Mouse (Mus musculus) gonadal fat pad, adult 2 months (tissue): ENCODE results near the gene Gm14214. TPM values are rescaled to one million over a fixed set of nuclear protein-coding genes. Genes with fewer than 3 reads are reported as not detected.
A peak's percentile ranks its signal among the peaks of the same experiment; 100 is the strongest.

Experiments used
- DNase-seq: peaks from one replicate; pipeline ENCODE4 v3.0.0-alpha.2; 2012; ENCODE audit warnings: low read depth
- polyA plus RNA-seq: library from polyadenylated mRNA; depleted of rRNA; stranded (reverse); fragments of >200 nt; gene quantifications from 2 replicates; pipeline ENCODE4 v1.2.3, GENCODE M21; 2012; rRNA removed

The Gm14214 gene
- not detected in 2 replicates for polyA plus RNA-seq

DNA sequence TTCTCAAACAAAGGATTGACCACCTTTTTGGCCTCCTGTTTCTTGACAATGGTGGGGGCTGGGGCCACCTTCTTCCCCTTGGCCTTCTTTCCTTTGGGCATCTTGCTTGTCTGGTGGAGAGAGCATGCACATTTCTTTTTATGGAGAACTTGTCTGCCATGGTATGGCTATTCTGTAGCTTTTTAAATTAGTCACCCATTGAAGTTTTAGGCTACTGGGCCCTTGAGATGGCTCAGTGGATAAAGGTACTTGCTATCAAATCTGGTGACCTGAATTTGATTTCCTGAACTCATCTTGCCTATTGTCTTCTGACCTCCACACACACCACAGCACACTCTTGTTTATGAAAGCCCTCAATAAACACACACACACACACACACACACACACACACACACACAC is at the start of gene Gm14214:
Gene Gm14214 (minus strand): TSS at position 101 of the 400 bp plus-strand sequence.
- no peak for DNase-seq

DNA sequence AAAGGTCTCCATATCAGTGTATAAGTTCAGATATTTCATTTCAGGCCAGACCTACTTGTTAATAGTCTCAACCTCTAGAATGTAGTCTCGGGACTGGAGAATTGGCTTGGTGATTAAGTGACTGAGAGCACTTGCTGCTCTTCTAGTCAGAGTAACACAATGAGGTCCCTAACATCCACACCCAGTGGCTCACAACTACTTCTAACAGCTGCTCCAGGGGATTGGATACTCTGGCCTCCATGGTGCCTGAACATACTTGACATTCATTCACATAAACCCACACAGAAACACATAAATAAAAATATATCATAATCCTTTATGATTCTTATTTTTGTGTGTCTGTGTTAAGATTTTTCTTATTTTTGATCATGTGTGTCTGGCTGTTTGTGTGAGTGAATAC is 48.8 kb upstream of the Gm14214 start:
- DNase-seq: no peak

GRCm38 (mm10) chr2:154817788-154818187 is 48.0 kb upstream of the Gm14214 start:
- no peak for DNase-seq

DNA sequence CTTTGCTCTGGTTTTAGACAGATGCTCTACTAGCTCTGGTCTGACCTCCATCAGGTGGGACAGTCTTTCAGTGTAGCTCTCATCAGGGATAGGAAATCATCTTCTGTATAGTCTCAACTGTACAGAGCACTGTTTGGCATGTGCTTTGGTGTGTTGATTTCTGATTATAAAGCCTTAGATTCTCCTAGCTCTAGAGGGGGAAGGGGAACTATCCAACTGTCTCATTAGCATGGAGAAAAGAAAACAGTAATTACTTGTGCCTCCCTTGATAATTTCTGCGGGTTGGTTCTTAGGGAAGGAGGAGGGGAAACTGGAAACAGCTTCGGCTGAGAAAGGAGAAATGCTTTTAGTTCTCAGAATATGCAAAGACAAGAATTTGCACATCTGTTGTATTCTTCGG is 47.3 kb upstream of the Gm14214 start:
- no peak for DNase-seq

DNA sequence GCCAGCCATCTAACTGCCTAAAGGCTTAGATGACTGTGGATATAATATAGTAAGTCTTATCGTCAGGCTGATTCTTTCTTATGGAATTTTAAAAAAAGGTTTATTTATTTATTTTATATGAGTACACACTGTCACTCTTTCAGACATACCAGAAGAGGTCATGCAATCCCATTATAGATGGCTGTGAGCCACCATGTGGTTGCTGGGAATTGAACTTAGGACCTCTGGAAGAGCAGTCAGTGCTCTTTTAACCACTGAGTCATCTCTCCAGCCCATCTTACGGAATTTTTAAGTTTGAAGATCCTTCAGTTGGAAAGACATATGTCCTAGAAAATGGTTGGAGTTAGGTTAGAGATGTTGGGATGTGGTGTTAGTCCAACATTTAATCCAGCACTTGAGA is 43.6 kb upstream of the Gm14214 start:
- DNase-seq: no peak

GRCm38 (mm10) chr2:154810821-154811220 is 41.0 kb upstream of the Gm14214 start:
- DNase-seq: no peak

- no peak for DNase-seq
Observed at GRCm38 (mm10) chr2:154809107-154809762, 39.4 kb upstream of the Gm14214 start.

DNA sequence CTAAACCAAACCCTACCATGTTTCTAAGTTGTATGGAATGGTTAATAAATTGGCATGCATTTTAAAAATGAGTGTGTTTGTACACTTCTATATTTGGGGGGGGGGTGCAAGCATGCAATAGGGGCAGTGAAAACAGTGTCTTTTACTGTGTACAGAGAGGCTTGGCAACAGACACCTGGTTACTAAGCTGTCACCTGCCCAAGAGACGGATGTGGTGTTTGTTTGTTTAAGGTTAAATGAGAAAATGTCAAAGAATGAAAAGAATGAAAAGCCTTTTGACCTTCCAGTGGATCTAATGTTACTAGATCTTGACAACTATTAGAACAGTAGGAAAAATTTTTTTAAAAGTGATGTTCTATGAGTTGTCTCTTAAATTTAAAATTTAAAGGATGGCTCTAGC is 37.9 kb upstream of the Gm14214 start:
- DNase-seq: no peak

DNA sequence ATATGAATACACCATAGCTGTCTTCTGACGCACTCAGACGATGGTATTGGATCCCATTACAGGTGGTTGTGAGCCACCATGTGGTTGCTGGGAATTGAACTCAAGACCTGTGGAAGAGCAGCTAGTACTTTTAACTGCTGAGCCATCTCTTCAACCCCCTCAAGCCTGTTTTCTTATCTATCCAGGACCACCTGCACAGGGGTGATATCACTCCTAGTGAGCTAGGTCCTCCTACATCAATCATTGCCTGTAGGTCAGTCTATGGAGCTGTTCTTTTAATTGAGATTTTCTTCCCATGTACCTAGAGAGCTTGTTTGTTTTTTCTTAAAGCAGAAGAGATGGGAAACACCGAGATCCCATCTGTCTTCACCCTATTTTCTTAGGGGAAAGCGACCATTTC is 34.0 kb upstream of the Gm14214 start:
- DNase-seq: no peak

DNA sequence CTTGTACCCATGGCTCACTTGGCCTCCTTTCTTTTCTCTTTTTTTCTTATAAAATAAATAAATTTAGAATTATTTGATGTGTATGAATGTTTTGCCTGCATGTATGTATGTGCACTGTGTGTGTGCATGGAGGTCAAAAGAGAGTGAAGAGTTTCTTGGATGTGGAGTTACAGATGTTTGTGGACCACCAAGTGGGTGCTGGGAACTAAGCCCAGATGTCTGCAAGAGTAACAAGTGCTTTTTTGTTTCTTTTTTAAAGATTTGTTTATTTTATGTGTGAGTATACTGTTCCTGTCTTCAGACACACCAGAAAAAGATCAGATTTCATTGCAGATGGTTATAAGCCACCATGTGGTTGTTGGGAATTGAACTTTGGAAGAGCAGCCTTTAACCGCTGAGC is 33.5 kb upstream of the Gm14214 start:
- DNase-seq: no peak

GRCm38 (mm10) chr2:154791661-154792642 is 22.1 kb upstream of the Gm14214 start:
- DNase-seq: no peak

- DNase-seq: peak; percentile 55
Observed at GRCm38 (mm10) chr2:154790656-154791483, 21.0 kb upstream of the Gm14214 start, which contains the start of the genes Raly and a. Gene Raly, plus strand, starts transcription at chr2:154791096. Gene a, plus strand, starts transcription at chr2:154791402.

- DNase-seq: no peak
Observed at GRCm38 (mm10) chr2:154789977-154790655, 20.3 kb upstream of the Gm14214 start.

GRCm38 (mm10) chr2:154789381-154789780 is 19.6 kb upstream of the Gm14214 start:
- DNase-seq: no peak

- DNase-seq: no peak
Observed at GRCm38 (mm10) chr2:154786776-154787175, 16.9 kb upstream of the Gm14214 start.

DNA sequence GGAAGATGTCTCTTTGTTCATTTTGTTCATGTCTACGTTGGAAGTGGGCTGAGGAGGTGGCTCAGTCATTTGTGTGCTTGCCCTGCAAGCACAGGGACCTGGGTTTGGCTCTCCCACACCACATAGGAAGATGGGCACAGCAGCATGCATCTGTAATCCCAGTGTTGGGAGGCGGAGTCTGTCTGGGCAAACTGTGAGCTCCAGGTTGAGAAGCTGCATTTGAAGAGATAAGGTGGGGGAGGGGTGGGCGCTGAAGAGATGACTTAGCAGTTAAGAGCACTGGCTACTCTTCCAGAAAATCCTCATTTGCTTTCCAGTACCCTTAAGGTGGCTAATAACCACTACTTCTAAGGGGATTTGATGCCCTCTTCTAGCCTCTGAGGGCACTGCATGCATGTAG is 16.4 kb upstream of the Gm14214 start:
- DNase-seq: no peak

GRCm38 (mm10) chr2:154785284-154785683 is 15.5 kb upstream of the Gm14214 start:
- no peak for DNase-seq

DNA sequence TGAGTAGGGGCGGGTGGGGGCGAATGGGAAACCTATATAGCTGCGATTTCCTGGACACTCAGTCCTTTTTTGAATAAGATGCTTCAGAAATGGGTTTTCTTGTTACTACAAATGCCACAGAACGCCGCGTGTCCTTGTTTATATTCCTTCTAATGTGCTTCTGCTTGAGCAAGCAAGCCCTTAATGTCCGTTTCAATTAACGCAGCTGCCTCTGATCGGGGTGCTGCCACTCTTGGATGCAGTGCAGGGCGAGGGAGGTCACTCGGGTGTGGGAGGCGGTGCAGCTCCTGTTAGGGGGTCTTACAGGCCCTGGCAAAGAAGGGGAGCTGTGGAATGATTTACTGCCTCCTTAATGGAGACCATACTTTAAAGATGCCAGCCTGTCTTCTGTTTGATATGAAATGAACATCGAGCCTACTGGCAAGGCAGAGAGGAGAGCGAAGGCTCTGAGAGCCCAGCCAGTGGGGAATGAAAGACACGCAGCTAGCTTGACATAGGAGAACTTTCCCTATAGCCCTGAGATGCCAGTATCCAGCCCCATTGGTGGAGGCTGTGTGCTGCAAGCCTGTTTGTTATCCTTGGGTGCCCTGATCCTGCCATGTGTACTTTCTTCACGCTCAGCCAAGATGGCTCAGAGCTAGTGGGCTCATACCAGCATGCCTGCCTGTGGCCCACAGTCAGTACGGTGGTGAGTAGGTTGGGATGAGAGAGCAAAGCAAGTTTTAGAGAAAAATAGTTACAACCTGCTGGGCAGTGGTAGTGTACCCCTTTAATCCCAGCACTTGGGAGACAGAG is 13.2 kb upstream of the Gm14214 start:
- no peak for DNase-seq

DNA sequence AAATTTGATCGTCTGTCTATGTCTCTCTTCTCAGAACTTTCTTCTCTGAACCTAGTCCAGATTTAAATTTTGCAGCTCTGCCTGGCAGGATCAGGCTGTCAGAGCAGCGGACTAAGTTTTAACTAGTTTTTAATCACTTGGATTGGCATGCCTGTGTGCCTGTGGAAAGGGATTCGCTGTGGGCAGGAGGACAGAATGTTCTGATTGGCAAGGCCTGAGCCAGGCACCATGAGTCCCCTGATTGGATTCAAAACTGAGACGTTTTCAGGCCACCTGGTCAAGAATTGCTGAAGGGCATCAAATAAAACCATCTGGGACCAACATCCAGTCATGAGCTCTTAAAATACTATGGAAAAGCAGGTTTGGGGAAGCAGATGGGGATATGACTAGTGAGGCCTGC is 12.5 kb upstream of the Gm14214 start:
- DNase-seq: no peak

GRCm38 (mm10) chr2:154779648-154780047 is 9.8 kb upstream of the Gm14214 start:
- no peak for DNase-seq

- DNase-seq: no peak
Observed at GRCm38 (mm10) chr2:154776496-154776895, 6.7 kb upstream of the Gm14214 start.
